Mouse (Mus musculus) heart, adult 18-20 months (tissue): ENCODE data around the gene Tmem182. TPM values are rescaled to one million over a fixed set of nuclear protein-coding genes. Genes with fewer than 3 reads are reported as not detected.

ENCODE experiments used
- DNase-seq, 2 experiments: peaks; one replicate each; pipeline ENCODE4 v3.0.0; 2021 to 2022; ENCODE audit warnings: mixed read lengths in 1 of 2
- total RNA-seq, 2 experiments: library from RNA; stranded (reverse); gene quantifications; 2 replicates each; pipeline ENCODE4 v1.2.3; 2021

Gene Tmem182
- total RNA-seq, 2 experiments from 2014 or later: 147 to 160 TPM

DNA sequence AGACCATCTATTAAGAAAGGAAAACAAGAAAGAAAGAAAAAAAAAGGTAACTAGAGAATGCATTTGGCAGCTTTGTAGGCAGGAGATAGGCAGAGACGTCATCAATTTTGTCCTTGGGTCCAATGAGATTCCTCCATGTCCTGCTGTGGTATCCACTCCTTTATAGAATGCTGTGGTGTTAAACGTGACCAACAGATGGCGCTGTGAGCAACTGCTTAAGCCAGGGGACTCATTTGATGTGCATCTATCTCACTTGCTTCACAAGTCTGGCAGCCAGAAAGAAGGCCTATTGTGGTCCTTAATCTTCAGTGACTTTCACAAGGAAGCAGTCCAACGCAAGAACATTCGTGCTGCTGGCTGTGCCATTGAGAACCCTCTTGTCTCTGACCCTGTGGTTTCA lies 8.1 kb upstream of the Tmem182 start:
- DNase-seq: peak; percentile 65 to 83

DNA sequence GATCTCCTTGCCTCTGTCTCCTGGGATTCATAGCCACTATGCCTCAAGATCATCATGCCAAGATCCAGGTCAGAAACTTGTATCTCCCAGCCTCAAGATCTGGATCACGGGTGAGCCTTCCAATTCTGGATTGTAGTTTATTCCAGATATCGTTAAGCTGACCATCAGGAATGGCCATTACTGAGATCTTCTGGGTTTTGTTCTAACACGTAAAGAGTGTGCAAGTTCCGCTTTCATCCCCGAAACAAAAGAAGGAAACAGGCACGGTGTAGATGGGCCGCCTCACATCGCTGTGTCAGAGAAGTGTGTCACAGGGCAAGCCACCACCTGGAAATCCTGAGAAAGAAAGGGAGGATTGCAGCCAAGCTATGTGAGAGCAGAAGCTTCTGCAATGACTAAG lies 6.3 kb upstream of the Tmem182 start:
- peak in 1 of 2 experiments; percentile 46 for DNase-seq

DNA sequence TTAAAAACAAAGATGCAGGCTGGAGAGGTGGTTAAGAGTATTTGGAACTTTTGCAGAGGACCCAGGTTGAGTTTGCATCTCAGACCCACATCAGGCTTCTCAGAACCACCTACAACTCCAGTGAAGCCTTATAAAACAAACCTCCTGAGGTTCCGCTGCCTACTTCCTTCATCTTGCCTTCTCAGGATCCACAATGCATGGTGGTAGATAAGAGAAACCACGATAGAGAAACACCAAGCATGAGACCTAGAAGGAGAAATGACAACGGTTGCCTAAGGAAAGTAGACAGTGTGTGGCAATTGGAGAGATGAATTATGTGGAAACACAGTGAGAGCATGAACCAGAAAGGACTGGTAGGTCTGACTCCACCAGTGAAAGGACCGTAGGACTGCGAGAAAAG lies 4.5 kb upstream of the Tmem182 start:
- no peak for DNase-seq

DNA sequence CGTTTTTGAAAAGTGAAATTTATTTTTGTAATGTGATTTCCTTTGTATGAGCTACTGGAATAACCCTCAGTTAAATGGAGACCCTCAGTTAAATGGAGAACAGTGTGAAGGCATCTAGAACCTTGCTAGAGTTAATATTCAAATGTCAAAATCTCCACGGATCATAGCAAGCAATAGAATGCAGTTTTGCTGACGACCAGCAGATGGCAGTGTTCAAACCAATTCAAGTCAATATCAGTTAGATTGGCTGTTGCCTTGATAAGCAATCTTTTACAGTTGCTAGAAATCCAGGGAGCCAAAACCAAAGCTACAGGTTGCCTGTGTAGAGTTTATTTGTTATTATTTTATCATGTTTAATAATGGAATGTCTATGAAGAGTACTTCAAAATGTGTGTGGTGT lies 2.6 kb upstream of the Tmem182 start:
- DNase-seq: peak; percentile 58 to 73

DNA sequence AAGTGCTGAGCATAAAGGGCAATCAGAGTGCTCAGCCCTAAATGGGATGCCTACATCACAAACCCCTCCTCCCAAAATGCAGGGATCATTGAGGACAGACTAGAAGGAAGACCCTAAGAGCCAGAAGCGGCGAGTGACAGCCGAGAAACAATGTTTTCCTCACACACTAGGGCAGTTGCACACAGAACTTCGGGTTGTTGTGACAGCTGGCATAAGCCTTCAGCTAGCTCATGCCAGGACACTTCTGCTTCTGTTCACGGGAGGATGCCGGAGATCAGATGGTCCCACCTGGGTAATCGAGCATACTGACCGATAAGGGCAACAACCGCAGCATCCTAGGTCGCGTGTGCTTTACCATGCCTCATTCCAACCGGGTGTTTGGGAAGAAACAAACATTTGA lies 1.3 kb upstream of the Tmem182 start:
- no peak for DNase-seq

DNA sequence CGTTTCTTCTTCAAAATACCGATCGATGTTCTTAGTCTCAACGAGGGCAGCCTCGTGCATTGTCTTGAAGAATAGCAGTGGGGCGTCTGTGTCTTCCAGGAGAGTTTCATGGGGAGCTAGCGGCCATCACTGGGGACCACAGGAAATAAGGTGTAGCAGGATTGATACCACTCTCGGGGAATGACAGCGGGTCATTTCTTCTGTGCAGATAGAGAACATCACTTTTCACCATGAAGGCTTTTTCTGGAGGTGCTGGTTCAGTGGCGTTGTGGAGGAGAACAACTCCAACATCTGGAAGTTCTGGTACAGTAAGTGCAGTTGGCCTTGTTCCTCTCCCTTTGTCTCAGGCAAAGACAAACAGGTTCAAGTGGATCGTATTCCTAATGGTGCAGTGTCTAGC lies 490 bp downstream of the Tmem182 start:
- peak; percentile 20 to 56 for DNase-seq

DNA sequence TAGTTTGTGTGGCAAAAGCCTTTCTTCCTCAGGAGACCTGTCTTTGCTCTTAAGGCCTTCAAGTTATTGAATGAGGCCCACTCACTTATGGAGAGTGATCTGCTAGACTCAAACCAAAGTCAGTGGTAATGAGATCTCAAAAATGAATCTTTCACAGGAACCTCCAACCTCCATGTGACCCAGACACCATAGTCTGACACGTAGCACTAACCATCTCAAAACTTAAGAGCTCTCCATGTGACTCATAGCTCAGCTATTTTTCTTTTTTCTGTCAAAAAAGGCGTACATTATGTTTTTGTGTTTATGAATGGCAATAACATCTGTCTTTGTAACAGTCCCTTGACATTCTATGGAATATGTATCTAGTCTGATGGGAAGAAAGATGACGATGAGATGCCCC lies 3.2 kb downstream of the Tmem182 start:
- no peak for DNase-seq

DNA sequence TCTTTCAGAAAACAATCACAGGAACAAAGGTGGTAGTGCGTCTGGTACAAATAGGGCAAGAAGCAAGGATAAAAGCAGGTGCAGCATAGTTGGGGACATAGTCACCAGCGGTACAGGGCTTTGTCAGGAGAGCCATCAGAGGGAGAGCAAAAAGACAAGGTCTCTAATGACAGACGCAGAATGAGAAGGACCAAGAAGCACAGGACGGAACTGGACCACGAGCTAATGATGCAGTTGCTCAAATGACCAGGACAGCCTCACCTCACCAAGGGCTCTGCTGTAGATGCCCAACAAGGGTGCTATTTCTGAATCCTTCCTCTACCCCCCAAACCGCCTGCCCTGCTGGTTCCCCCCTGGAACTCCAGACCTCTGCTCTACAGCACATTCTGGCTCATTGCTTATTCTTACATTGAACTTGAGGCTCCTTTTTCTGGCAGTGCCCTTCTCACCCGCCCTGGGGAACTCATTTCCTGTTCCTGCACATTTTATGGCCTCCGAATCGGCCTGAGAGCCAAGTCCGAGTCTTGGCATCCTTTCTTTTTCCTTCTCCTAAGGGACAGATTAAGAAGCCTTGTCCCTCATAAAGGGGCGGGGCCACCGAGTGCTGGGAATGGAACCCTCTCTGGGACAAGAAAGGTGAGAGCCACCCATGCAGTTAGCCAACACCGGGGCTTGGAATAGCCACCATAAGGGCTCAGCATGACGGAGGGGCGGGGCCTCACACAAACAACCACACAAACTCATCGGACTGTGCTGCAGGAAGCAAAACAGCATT lies 9.9 kb downstream of the Tmem182 start:
- DNase-seq: peak; percentile 35 to 64

DNA sequence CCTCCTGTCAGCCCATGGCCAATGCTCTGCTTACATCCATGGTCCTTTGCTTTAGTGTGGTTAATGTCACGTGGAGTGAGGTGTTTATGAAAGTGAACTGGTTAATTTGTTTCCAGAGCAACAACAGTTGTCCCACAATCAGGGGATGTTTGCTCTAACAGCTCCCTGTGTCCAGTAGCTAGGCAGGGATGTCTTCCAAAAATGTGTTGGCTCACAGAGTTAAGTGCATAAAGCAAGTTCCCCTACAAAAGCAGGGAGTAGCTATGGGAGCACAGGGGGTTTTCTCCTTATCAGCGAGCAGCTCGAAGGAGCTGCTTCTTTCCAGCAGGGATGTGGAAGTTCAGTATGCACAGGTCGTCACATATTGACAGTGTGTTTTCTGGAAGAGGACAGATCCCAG lies 19.1 kb downstream of the Tmem182 start:
- DNase-seq: peak; percentile 29 to 42

DNA sequence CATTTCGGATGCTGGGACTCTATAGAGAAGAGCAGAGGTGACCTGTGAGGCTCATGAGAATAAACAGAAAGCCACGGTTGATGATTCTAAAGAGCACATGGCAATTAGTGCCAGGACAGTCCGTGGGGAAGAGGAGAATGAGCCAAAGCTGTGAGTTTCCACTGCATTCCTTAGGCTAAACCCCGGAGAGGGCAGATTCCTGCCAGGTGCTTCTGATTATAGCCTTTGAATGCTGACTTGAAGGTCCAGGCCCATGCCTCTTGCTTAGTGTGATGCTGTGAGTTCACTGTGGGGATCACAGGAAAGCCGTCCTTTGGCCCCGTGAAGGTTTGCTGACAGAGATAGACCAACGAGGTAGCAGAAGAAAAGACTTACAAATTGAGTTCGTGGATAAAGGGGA lies 19.5 kb downstream of the Tmem182 start:
- no peak for DNase-seq

DNA sequence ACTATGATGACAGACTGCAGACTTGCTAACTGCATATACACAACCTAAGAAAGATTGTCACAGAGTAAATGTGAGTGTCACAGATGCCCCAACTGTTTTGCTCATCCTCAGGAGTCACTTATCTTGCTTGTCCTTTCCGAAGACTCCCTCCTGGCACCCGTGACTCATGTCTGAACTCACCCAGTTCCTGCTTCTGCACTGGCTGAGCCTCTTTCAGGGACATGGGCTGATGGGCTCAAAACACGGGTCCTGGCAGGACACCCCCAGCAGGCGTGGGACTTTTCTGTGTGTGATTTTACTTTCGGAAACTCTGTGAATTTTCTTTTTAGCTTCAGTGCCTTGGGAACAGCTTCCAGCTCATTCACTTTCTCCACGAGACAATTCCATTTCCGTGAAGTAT lies 20.4 kb downstream of the Tmem182 start:
- DNase-seq: no peak

DNA sequence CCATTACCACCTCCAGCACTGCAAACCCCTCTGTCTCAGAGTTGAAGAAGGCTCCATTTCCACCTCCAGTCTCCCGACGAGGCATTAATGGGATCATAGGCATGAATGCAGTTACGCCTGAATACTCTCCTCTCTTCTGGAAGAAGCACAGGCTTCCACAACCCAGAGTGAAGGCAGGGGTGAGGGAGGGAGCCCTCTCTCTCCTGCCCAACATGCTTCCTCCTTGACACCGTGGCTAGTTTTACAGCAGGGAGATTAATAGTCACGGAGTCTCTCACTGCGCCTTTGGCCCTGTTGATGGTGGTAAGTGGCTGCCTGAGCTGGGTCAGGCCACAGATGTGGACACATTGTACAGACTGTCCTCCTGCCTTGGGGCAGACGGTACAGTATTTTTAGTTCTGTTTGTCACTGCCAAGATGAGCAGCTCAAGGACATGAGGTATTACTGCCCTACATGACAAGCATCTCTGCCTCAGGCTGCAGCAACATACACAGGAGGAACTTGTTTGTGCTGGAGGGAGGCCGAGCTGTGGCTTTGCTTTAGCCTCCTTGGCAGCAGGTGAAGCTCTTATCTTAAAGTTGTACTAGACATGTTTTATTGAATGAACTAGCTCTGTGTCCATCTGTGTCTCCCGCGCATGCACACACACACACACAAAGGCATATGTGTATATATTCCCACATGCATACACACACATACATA lies 24.0 kb downstream of the Tmem182 start:
- DNase-seq: peak; percentile 58 to 80

DNA sequence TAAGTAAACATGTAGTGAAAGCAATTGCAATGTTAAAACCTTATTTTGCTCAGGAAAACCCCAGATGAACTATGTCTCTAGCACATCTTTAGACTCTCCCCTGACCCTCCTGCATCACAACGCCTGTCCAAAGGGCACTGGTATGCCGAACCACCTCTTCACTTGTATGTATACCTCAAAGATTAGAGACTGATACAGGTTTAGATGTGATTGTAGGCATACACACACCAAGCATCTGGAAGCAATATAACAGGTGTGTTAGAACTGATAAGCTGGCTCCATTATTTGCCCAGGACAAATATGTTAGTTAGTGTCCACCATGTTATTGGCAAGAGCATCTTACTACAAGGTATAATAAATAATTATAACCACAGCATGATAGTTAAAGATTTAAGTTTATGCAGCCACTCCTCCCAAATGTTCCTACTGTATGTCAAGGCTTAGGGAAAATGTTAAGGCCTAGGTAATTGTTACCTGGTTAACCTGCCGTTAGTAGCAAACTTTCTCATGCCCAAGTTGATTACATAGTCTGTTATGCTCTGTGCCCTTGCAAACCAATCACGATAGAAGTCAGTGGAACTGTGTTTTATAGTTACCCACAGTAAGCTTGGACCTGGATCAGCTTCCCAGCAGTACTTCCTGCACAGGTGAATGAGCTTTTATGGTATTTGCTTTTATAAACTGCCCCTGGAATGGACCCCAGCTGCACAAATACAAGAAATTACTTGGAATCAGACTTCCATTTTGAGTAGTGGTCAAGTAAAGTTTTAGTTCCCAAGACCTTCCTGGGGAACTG lies 25.5 kb downstream of the Tmem182 start:
- no peak for DNase-seq

DNA sequence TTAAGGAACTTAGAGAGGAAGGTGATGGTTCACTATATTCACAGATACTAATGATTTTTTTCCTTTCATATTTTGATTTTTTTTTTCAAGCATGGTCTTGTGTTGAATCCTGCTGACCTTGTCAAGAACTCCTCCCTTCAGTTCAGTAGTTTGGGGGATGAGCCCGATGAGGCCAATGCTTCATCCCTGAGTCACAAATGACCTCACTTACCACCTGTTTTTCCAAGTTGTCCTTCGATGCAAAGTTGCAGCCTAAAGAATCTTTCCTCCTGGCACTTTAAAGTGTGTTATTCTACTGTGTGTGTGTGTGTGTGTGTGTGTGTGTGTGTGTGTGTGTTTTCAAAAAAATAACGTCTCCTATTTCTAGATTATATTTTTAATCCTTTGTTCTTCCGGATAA lies 30.1 kb downstream of the Tmem182 start:
- DNase-seq: no peak

DNA sequence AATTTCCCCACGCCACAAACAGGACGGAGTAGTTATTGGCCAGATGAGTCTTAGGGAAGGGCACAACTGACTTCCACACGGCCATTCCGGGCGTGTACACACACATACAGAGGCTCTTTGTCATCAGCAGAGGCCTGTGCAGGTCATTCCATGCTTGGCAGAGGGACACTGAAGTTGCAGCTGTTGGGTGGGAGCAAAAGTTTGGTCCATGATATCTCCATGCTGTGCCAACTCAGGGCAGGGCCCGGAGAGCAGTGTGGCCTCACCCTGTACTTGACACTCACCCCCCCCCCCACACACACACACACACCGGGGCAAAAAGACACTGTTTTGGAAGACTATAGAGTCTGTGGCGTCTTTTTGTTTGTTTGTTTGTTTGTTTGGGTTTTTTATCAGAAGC lies 35.2 kb downstream of the Tmem182 start:
- peak in 1 of 2 experiments; percentile 22 for DNase-seq

DNA sequence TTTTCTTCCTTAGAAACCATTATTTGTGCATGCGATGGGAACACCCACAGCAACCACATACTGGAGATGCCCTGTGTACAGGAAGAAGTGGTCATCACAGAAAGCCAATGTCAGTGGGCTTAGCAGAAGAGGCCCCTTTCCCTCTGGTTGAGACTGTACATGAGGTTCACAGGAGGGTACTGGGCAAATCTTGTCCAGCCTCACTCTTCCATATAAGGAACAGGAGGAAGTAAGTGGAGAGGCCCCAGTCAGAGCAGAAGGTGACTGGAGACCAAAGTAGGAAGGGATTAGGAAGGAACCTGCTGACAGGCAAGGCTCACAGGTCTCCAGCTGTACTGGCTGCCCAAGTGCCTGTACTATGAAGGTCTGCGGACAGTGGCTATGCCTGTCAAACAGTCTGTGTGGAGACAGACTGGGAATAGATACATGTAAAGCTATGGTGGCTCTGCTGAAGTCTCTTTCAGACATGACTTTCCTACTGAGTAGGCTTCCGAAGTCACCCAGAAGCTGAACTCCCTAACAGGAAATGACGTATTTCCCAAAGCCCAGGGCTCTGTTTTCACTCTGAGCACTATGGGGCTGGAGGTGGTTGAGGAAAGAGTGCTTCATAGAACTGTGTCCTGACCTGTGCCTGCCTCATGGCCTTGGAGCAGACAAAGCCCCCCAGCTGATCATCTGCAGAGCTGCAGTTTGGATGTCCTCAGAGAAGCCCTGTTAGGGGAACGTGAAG lies 35.8 kb downstream of the Tmem182 start:
- peak in 1 of 2 experiments; percentile 24 for DNase-seq

DNA sequence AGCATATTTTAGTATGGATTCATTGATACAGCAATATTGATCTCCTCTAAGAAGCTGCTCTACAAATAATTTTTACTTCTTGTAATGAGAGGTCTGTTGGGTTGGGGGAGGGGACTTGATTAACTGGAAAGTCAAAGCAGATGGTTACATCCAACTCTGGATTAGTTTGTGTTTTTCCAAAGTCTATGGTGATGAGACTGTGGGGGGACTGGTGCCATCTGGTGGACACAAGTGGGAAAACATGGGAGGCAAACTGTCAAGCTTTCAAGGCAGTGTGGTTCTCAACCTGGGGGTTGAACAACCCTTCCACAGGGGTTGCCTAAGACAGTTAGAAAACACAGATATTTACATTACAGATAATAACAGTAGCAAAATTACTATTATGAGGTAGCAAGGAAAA lies 39.2 kb downstream of the Tmem182 start:
- DNase-seq: peak; percentile 36 to 79

DNA sequence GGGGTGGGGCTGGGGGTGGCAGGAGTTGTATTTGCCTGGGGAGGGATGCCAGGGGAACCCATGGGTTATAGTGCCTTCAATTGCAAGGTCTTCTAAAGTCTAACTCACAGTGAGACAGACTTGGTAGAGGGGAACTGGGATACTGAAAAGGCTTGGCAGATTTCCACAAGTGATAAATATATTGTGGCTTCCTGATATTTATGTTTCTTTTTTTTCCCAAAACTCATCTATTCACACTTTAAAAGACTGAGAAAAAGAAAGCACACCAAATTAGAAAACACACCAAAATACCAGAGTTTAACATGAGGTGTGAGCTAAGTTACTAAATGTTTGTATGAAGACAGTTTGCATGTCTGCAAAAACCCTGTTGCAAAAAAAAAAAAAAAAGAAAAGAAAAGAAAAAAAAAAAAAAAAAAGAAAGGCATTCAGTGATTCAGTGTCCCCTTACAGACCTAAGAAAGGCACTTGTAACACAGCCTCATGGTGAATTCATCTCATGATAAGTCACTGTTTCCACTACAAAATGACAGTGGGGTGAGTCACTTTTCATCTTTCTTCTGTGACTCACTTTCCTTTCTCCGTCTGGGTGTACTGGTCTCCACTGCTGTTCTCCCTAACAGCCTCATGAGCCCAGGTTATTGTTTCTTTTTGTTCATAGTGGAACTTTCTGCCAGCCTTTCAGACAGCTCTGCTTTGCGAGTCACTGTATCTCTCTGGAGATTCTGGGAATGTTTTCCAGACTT lies 42.0 kb downstream of the Tmem182 start:
- no peak for DNase-seq

DNA sequence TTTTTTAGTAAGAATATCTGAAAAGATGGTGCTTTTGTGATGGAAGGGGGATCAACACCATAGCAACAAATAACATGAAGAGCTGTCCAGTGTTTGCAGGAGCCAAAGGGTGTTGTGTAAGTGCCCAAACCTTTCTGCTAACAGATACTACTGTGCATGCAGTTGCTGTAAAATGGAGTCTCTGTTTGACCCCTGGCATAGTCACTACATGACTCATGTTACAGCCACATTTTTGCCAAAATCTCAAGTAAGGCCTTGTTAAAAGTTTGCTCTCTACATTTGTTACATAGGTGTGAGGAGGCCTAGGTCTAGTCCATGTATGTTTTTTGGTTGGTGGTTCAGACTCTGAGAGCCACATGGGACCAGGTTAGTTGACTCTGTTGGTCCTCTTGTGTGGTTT lies 45.9 kb downstream of the Tmem182 start:
- no peak for DNase-seq

DNA sequence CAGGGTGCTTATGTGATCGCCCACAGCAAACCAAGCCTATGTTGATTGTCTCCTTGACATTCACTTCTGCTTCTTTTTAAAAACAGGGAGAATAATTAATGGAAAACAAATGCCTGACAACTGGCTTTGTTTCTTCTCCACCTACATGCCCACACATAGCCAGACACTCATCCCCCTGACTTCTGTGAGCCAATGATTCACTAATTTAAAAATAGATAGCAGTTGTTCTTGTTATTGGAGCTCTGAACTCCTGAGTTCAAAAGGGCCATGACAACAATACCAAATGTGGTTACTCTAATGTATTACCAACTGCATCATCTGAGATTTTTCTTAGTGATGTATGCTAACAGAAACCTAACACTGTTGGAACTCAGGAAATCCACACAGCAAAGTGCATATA lies 49.9 kb downstream of the Tmem182 start:
- no peak for DNase-seq

DNA sequence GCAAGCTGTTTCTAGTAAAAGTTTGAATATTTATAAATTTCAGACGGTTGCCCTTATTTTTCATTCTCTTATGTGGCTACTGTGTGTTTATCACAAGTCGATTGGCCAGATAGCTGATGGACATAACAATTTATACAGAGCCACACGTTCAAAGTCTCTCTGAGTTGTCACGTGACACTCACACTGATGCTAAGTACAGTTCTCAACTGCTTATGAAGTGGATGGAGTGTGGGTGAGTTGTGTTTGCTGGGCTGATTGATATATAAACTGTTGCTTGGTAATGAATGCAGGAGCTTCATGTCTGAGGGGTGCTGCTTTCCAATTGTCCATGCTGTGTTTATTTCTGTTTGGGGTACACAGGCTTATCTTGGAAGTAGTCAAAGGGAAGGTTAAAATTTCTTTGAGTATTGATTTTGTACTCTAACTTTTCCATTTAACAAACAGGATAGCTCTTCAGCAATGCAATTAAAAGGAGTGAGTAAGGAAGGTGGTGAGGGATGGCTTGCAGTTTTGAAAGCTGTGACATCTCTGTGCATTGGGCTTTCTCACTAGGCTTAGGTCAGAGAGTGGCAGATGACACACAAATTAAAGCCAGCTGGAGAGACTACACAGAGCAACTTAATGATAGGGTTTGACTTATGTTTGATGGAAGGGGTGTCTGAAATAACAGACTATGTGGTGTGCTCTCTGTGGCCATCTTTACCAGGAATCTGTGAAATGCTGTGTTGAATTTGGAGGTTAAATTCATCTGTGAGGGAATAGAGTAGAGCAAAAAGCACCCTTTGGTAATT lies 51.6 kb downstream of the Tmem182 start:
- no peak for DNase-seq
